In genomic region chr11:78668647-78669046, GRCm38 (mm10) we compare ENCODE assay signal across 21 mouse cellular contexts. TPM values are rescaled to one million over a fixed set of nuclear protein-coding genes. Genes with fewer than 3 reads are reported as not detected.
DNase-seq lines count a peak whose midpoint lies in the region; ATAC-seq and TF ChIP-seq lines count a peak whose summit lies in the region.
"Had no signal": no experiment of that assay in that cellular context is flagged by ENCODE, and none has a peak within 500 bp of the region (broad histone marks: within the 10 kb centered on the region; RNA-seq: fewer than 3 reads in every experiment).

No protein-coding gene starts in this region.

- TF ChIP-seq CTCF in kidney, adult 2 months (conservative IDR thresholded peaks at IDR 0.05; ENCODE audit: insufficient read depth, insufficient read length, low read depth, low read length) = no peak
- TF ChIP-seq CTCF in MEL (IDR thresholded peaks at IDR 0.05 in 2 of 3, conservative IDR thresholded peaks at IDR 0.05 in 1 of 3; ENCODE audit: control insufficient read depth in 1 of 3, insufficient read depth in 1 of 3, low read depth in 2 of 3, low read length in 3 of 3, poor library complexity in 1 of 3, severe bottlenecking in 1 of 3) = no peak
- no peak for TF ChIP-seq CTCF in lung, adult 2 months (IDR thresholded peaks at IDR 0.05; ENCODE audit: insufficient read depth, low read length)

- no peak for TF ChIP-seq EP300 in MEL (IDR thresholded peaks at IDR 0.05; ENCODE audit: low read depth in 1 of 2, low read length in 2 of 2)

- H3K36me3 ChIP-seq in kidney, adult 2 months (ENCODE audit: control insufficient read depth, insufficient read depth, low read length) = no peaks in the 10 kb centered on the region
- peaks cover 0 to 38% of the 10 kb centered on the region in 2 experiments; a peak in 2 of 4 replicates for H3K36me3 ChIP-seq in MEL (ENCODE audit: control insufficient read depth in 1 of 2, insufficient read depth in 2 of 2, low read length in 2 of 2)
- H3K36me3 ChIP-seq: embryonic facial prominence, embryonic 12.5 days; G1E; heart, embryonic 15.5 days; hindbrain, embryonic 13.5 days had no signal

- peaks cover 3% of the 10 kb centered on the region; the same call in 1 of the 2 replicates for H3K79me2 ChIP-seq in MEL (ENCODE audit: control insufficient read depth, insufficient read depth, low read length, poor library complexity)

- no peak for TF ChIP-seq RAD21 in MEL (IDR thresholded peaks at IDR 0.05; ENCODE audit: low read depth, low read length)

- peaks cover 4% of the 10 kb centered on the region; the same call in 1 of the 2 replicates for H3K4me1 ChIP-seq in kidney, adult 2 months (ENCODE audit: control insufficient read depth, insufficient read depth, low read length)
- peaks cover 8 to 32% of the 10 kb centered on the region in 2 experiments for H3K4me1 ChIP-seq in MEL (ENCODE audit: control insufficient read depth in 1 of 2, insufficient read depth in 2 of 2, low read length in 2 of 2)
- H3K4me1 ChIP-seq in lung, adult 2 months (ENCODE audit: control insufficient read depth, insufficient read depth, low read length) = no peaks in the 10 kb centered on the region; the same call in 1 of the 2 replicates
- H3K4me1 ChIP-seq: embryonic facial prominence, embryonic 12.5 days had no signal

- H3K9me3 ChIP-seq in MEL (replicated peaks; ENCODE audit: insufficient read depth, low read length) = no peaks in the 10 kb centered on the region
- H3K9me3 ChIP-seq: embryonic facial prominence, embryonic 12.5 days; G1E; heart, embryonic 15.5 days; hindbrain, embryonic 13.5 days had no signal

- DNase-seq in kidney, adult 2 months = peak; percentile 4
- DNase-seq in kidney, adult 9 months = no peak
- DNase-seq in MEL (ENCODE audit: low read depth, low spot score) = peak; percentile 32
- peak; percentile 25 for DNase-seq in c-Kit-positive CD71-positive TER-119-negative erythroid progenitor cells, embryonic 14.5 days (ENCODE audit: low read depth)
- DNase-seq in cerebellum, adult 8-10 months = no peak
- DNase-seq in left cerebral cortex, postnatal 14 days (ENCODE audit: low spot score in 2 of 2) = no peak
- no peak for DNase-seq in lung, adult 2 months
- DNase-seq: adrenal gland, adult 8-10 months; cerebellum, adult 2 months; cerebellum, postnatal 14 days; gastrocnemius, postnatal 10 days; heart, adult 18-20 months; heart, postnatal 14 days; kidney, adult 11 months had no signal

- TF ChIP-seq POLR2A in kidney, adult 2 months (IDR thresholded peaks at IDR 0.05; ENCODE audit: low read depth, low read length) = no peak
- no peak for TF ChIP-seq POLR2A in MEL (IDR thresholded peaks at IDR 0.05; ENCODE audit: control insufficient read depth in 1 of 2, insufficient read depth in 1 of 2, low read depth in 1 of 2, low read length in 2 of 2, poor library complexity in 1 of 2)
- no peak for TF ChIP-seq POLR2A in lung, adult 2 months (IDR thresholded peaks at IDR 0.05; ENCODE audit: borderline replicate concordance, extremely low read depth, low read depth, low read length)

- 0 out of 2 replicates have a peak, but pooled peaks have one; percentile 34 for ATAC-seq in megakaryocyte progenitor cell, adult 5-6 weeks (replicated peaks; ENCODE audit: poor library complexity)
- ATAC-seq: forebrain, embryonic 16.5 days; hindbrain, postnatal 0 days had no signal

- no peak overlapping the region for H3K4me3 ChIP-seq in kidney, adult 2 months (ENCODE audit: insufficient read depth, low read depth, low read length)
- H3K4me3 ChIP-seq in MEL (ENCODE audit: control insufficient read depth in 1 of 2, insufficient read depth in 1 of 2, low read depth in 2 of 2, low read length in 2 of 2) = no peak overlapping the region
- no peak overlapping the region for H3K4me3 ChIP-seq in lung, adult 2 months (replicated peaks; ENCODE audit: extremely low read depth, low read depth, low read length)
- H3K4me3 ChIP-seq: embryonic facial prominence, embryonic 12.5 days; heart, embryonic 15.5 days; hindbrain, embryonic 13.5 days had no signal

- intact Hi-C loops in left cerebral cortex, postnatal 14 days (cut with DNase I) = no loop called here

- 79% methylated on average over 3 of the region's 3 CpGs for WGBS in kidney, adult 2 months
- 81% methylated on average over 3 of the region's 3 CpGs for WGBS in lung, adult 2 months

- H3K9ac ChIP-seq in MEL (ENCODE audit: control insufficient read depth, low read depth, low read length, poor library complexity, severe bottlenecking) = no peak overlapping the region
- H3K9ac ChIP-seq: embryonic facial prominence, embryonic 12.5 days; heart, embryonic 15.5 days; hindbrain, embryonic 13.5 days had no signal

- H3K27ac ChIP-seq in kidney, adult 2 months (ENCODE audit: insufficient read depth, low read depth, low read length) = no peak overlapping the region
- no peak overlapping the region; the same call in 1 of the 2 replicates for H3K27ac ChIP-seq in MEL (ENCODE audit: control insufficient read depth, low read depth, low read length)
- H3K27ac ChIP-seq: embryonic facial prominence, embryonic 12.5 days; heart, embryonic 15.5 days; hindbrain, embryonic 13.5 days; hindbrain, postnatal 0 days had no signal

- no peaks in the 10 kb centered on the region for H3K27me3 ChIP-seq in kidney, adult 2 months (replicated peaks; ENCODE audit: control insufficient read depth, insufficient read depth, low read length)
- no peaks in the 10 kb centered on the region for H3K27me3 ChIP-seq in MEL (ENCODE audit: control insufficient read depth in 1 of 2, insufficient read depth in 2 of 2, low read length in 2 of 2)
- H3K27me3 ChIP-seq: embryonic facial prominence, embryonic 12.5 days; heart, embryonic 15.5 days; hindbrain, embryonic 13.5 days had no signal

TF ChIP-seq in MEL, 35 proteins besides CTCF, POLR2A, EP300 and RAD21:
- TF ChIP-seq GATA1 (IDR thresholded peaks at IDR 0.05; ENCODE audit: low read depth, low read length) (peak; percentile 53; the same call in 1 of the 2 replicates), USF1 (IDR thresholded peaks at IDR 0.05; ENCODE audit: low read depth, low read length) (peak; percentile 74), ZKSCAN1 (IDR thresholded peaks at IDR 0.05; ENCODE audit: low read depth, low read length) (no peak)

RNA-seq across cellular contexts. Expression of gene Nlk, which starts 28.5 kb away (rescaled TPM):
- polyA plus RNA-seq in kidney, adult 2 months (2012; rRNA removed) = 11.7 and 12.1 TPM in 2 replicates
- total RNA-seq in MEL (2012; rRNA removed) = 17.9 and 20.0 TPM in 2 replicates
- 10 to 100 TPM in 1 of 2 experiments, not detected in 1; 16.9 TPM for polyA plus RNA-seq in MEL (2012; ENCODE audit: insufficient read depth in 1 of 2, insufficient read length in 2 of 2, low read depth in 1 of 2, low replicate concordance in 2 of 2, missing spikeins in 1 of 2)
- total RNA-seq in megakaryocyte progenitor cell, adult 5-6 weeks (2015) = 15.8 and 19.5 TPM in 2 replicates
- 16.6 and 21.6 TPM in 2 replicates for total RNA-seq in megakaryocyte progenitor cell, adult 5-6 weeks (2017)
- 10 to 100 TPM; 80.9 to 91.1 TPM for total RNA-seq in left cerebral cortex, postnatal 14 days (2021)
- polyA plus RNA-seq in lung, adult 2 months (2012; rRNA removed) = 24.3 and 26.4 TPM in 2 replicates

Comparison
In these comparisons a context has a peak if more than half of its experiments do, and no peak if none do; other contexts are left out.
1. DNase-seq: peak in kidney, adult 2 months (single experiment), MEL (single experiment) and c-Kit-positive CD71-positive TER-119-negative erythroid progenitor cells, embryonic 14.5 days (single experiment); none in kidney, adult 9 months (single experiment), cerebellum, adult 8-10 months (single experiment), left cerebral cortex, postnatal 14 days (0 of 2) and lung, adult 2 months (single experiment).